Mouse (Mus musculus): ENCODE measurements around the gene Katna1.
A peak's percentile ranks its signal among the peaks of the same experiment; 100 is the strongest.

Katna1 gene

GRCm38 (mm10) chr10:7779751-7780237 is 54.0 kb downstream of the Katna1 start:
- DNase-seq (ENCODE audit: low spot score), result no peak

DNA sequence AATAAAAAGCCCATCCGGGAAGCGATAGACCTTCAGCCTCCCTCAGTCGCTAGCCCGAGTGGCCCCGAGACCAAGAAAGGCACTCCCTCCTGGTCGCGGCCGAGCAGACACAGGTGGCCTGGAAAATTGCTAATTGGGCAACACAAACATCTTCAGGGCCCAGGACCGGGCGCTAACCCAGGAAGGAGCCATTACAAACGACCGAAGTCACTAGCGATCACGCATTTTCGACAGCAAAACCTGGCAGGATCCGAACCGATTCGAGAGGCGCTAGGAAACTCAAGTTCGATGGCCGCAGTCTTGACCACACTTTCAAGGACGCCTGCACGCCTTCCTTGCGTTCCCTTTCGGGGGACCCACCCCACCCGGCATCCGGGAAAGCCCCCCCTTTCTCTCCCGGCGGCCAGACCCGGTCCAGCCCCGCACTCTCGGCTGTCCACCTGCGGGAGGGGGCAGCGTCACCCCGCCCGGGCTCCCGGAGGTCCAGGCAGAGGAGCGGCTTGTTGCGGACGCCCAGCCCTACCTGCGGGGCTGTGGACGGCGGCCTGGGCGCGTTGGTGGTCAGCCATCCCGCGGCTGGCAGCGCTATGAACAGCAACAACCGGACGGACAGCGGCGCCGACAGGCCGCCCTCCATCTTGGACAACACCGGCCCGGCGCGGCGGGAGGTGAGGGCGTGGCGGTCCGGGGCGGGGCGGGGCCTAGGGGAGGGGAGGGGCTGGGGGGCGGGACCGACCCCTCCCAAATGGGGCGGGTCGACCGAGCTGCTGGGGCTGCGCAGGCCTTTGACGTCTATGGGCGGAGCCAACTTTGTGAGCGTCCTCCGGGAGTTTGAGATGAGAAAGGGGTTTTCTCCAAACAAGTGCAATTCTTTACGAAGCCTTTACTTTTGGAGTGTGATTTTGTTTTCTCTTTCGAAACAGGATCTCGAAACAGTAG is 54.7 kb downstream of the Katna1 start:
- peak; percentile 74 for DNase-seq (ENCODE audit: low spot score)

GRCm38 (mm10) chr10:7781214-7781613 is 55.4 kb downstream of the Katna1 start:
- DNase-seq (ENCODE audit: low spot score), result no peak

DNA sequence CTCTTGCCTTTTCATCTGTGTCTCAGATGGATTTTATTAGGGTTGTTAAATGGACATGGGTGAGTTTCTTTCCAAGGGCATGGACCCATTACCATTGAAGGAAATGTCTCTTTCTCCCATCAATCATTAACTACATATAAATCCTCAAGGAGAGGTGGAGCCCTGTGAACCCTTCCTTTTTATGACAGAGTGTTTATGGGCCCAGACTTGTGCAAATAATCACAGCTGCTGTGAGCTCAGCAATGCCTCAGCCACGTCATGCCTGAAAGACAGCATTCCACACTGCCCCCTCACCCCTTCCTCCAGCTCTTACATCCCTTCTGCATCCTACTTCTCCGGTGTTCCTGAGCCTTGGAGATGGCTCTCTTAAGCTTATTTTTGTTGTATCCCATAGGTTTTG is 61.5 kb downstream of the Katna1 start:
- DNase-seq (ENCODE audit: low spot score), result no peak

GRCm38 (mm10) chr10:7792254-7792750 is 66.5 kb downstream of the Katna1 start:
- DNase-seq (ENCODE audit: low spot score), result no peak

- DNase-seq (ENCODE audit: low spot score), result peak; percentile 84
Observed at GRCm38 (mm10) chr10:7792751-7793385, 67.1 kb downstream of the Katna1 start, which contains the start of the genes Ginm1 and Ppil4. Gene Ginm1, minus strand, starts transcription at chr10:7792824. Gene Ppil4, plus strand, starts transcription at chr10:7792891.

DNA sequence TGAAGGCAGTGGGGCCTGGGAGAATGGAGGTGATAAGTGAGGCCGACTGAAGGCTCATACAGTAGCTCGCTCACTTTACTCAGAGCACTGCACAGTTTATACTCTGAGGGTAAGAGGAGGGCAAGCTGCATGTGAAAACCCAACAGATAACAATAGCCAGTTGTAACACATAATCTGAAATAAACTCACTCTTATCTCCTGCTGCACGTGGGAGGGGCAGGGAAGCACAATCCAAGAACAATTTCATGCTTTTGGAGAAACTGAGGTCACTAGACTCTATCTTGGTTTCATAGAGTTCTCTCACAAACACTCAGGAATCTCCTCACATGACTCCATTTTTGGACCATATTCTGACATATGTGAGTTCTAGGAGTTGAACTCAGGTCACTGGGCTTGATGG is 75.5 kb downstream of the Katna1 start:
- no peak for DNase-seq (ENCODE audit: low spot score)

GRCm38 (mm10) chr10:7802519-7803140 is 76.8 kb downstream of the Katna1 start:
- no peak for DNase-seq (ENCODE audit: low spot score)

- DNase-seq (ENCODE audit: low spot score), result peak; percentile 55
Observed at GRCm38 (mm10) chr10:7809937-7810336, 84.1 kb downstream of the Katna1 start.
